Mouse (Mus musculus) bone marrow macrophage, adult 2 months (primary cell): ENCODE data around the gene Rasa4.

Experiments used
- CTCF ChIP-seq: IDR thresholded peaks from 2 replicates; pipeline ENCODE4 v1.5.1; 2012; ENCODE audit warnings: low read depth, mild to moderate bottlenecking, low read length, moderate library complexity
- POLR2A ChIP-seq: IDR thresholded peaks from 2 replicates; pipeline ENCODE4 v1.6.1; 2012; ENCODE audit warnings: mild to moderate bottlenecking, low read depth, low read length, borderline replicate concordance

DNA sequence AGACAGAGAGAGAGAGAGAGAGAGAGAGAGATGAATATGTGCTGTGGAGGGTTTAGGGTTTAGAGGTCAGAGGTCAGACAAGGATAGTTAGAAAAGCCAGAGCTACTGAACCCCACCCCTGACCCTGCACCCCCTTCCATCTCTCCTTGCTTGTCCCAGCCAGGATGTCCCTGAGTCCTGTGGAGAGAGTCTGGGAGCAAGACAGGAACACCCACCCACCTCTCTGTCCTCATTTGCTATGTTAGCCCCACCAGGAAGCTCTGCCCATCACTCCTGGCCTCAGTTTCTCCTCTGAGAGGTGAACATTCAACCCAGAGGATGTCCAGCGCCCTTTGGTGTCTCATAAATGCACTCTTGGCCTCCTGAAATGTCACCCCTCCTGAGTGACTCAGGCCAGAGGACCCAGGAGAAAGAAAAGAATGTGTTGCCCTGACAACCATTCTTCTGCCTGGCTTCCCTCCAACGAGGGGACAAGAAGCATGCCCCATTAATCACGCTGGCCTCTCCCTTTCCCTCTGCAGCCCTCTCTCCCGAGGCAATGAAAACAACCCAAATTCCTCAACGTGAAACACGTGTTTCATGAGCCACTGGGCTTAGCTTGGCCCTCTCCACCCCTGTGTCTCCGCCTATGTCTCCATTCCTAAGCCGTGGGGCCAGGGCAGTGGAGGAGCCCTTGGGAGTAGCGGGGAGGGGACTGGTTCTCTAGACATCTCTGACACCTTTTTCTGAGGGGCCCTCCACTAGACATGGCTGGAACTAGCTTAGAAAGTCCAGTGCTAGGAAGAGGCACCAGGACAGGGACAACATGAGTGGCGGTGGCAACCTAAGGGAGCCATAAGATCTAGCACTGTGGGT is 32.3 kb upstream of the Rasa4 start:
- no peak for TF ChIP-seq CTCF
- no peak for TF ChIP-seq POLR2A
